Mouse (Mus musculus): ENCODE data around the gene 2900026A02Rik.

GRCm38 (mm10) chr5:113225271-113225670 lies 4.2 kb upstream of the 2900026A02Rik start:
- TF ChIP-seq CTCF (IDR thresholded peaks at IDR 0.05; ENCODE audit: low read depth), result no peak
- TF ChIP-seq EP300 (optimal IDR thresholded peaks at IDR 0.05), result no peak
